In the genomic region with DNA sequence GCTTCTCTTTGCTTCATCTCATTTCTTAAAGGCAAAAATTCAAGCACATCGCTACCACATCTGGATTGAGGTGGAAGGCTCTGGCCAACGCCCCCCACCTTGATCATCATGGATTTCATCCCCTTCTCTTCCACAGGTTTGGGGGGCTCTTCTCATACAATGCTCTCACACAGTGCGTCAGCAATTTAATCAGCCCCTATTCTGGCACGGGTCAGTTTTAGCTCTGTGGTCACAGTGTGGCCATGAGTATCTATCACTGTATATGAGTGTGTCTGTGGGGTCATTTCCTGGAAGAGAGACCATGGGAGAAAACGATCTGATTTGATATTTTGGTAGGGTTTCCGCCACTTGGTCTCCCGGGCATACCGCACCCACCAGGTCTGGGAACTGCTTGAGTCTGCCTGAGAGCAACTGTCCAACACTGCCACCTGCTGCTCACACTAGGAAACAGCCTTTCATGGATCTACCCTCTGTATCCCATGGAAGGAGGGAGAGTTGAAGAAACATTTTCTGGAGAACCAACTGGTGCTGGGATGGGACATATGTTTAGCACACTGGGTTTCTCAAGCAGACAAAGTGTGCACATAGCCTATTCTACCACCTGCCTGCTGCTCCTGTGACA, we compare ENCODE assay signal across 8 mouse cellular contexts. TPM values are rescaled to one million over a fixed set of nuclear protein-coding genes. Genes with fewer than 3 reads are reported as not detected.
DNase-seq lines count a peak whose midpoint lies in the region; ATAC-seq and TF ChIP-seq lines count a peak whose summit lies in the region.

No protein-coding gene starts in this region.

- no peaks in the 10 kb centered on the region for H3K4me1 ChIP-seq in ES-Bruce4 (ENCODE audit: control insufficient read depth, insufficient read depth, low read length)
- no peaks in the 10 kb centered on the region for H3K4me1 ChIP-seq in forebrain, embryonic 11.5 days (replicated peaks; ENCODE audit: control insufficient read depth, insufficient read depth, low read length)
- no peaks in the 10 kb centered on the region; the same call in 1 of the 2 replicates for H3K4me1 ChIP-seq in lung, embryonic 16.5 days (replicated peaks; ENCODE audit: control insufficient read depth, insufficient read depth, low read length)

- WGBS in forebrain, embryonic 11.5 days = 56% methylated on average over 8 of the region's 8 CpGs
- WGBS in lung, embryonic 16.5 days = 37% methylated on average over 8 of the region's 8 CpGs

- no peak for TF ChIP-seq POLR2A in ES-Bruce4 (IDR thresholded peaks at IDR 0.05; ENCODE audit: insufficient read depth, low read length)

- peak; percentile 16 for DNase-seq in c-Kit-negative CD71-positive TER-119-positive erythroid progenitor cells, embryonic 14.5 days (ENCODE audit: low read depth, low spot score)
- DNase-seq in forebrain, embryonic 11.5 days (ENCODE audit: low spot score) = peak; percentile 90
- peak; percentile 84 to 86 for DNase-seq in heart, postnatal 36 days
- DNase-seq in layer of hippocampus, adult 18-20 months (ENCODE audit: low spot score in 2 of 2) = peak; percentile 81 to 95
- peak; percentile 81 for DNase-seq in ovary, postnatal 36 days (ENCODE audit: low spot score)
- DNase-seq in thymus, postnatal 10 days (ENCODE audit: low spot score in 2 of 2) = peak; percentile 13 to 65

- TF ChIP-seq CTCF in ES-Bruce4 (IDR thresholded peaks at IDR 0.05; ENCODE audit: low read depth, low read length) = peak; percentile 94

- H3K9ac ChIP-seq in ES-Bruce4 (ENCODE audit: low read depth, poor library complexity, severe bottlenecking) = no peak overlapping the region
- no peak overlapping the region for H3K9ac ChIP-seq in forebrain, embryonic 11.5 days (ENCODE audit: low read length)
- no peak overlapping the region for H3K9ac ChIP-seq in lung, embryonic 16.5 days (ENCODE audit: low read length)

- no peaks in the 10 kb centered on the region for H3K36me3 ChIP-seq in ES-Bruce4 (ENCODE audit: control insufficient read depth, insufficient read depth, low read length, poor library complexity, severe bottlenecking)
- H3K36me3 ChIP-seq in forebrain, embryonic 11.5 days (ENCODE audit: control insufficient read depth, insufficient read depth, low read length) = no peaks in the 10 kb centered on the region
- H3K36me3 ChIP-seq in lung, embryonic 16.5 days (ENCODE audit: control insufficient read depth, insufficient read depth, low read length) = no peaks in the 10 kb centered on the region

- H3K9me3 ChIP-seq in ES-Bruce4 (replicated peaks; ENCODE audit: control insufficient read depth, insufficient read depth, low read length, poor library complexity, severe bottlenecking) = no peaks in the 10 kb centered on the region
- H3K9me3 ChIP-seq in forebrain, embryonic 11.5 days (ENCODE audit: control insufficient read depth, low read length) = no peaks in the 10 kb centered on the region
- no peaks in the 10 kb centered on the region for H3K9me3 ChIP-seq in lung, embryonic 16.5 days (ENCODE audit: control insufficient read depth, low read length)

- H3K4me2 ChIP-seq in forebrain, embryonic 11.5 days (ENCODE audit: low read depth, low read length, severe bottlenecking) = no peak overlapping the region
- no peak overlapping the region for H3K4me2 ChIP-seq in lung, embryonic 16.5 days (ENCODE audit: low read depth, low read length)

- H3K4me3 ChIP-seq in ES-Bruce4 (ENCODE audit: low read depth, low read length) = no peak overlapping the region
- H3K4me3 ChIP-seq in forebrain, embryonic 11.5 days (ENCODE audit: low read depth, low read length) = no peak overlapping the region
- H3K4me3 ChIP-seq in lung, embryonic 16.5 days (ENCODE audit: low read length) = no peak overlapping the region

- TF ChIP-seq EP300 in ES-Bruce4 (IDR thresholded peaks at IDR 0.05; ENCODE audit: insufficient read depth, low read depth, low read length) = no peak

- peak; percentile 77; the same call in 1 of the 2 replicates for ATAC-seq in forebrain, embryonic 11.5 days (replicated peaks; ENCODE audit: low FRiP score)
- peak; percentile 85 for ATAC-seq in lung, embryonic 16.5 days (ENCODE audit: low read depth)

- intact Hi-C loops in heart, postnatal 36 days (cut with DNase I) = loop anchor here (1.0 kb wide), 2 partner anchors 107 to 147 kb away; no protein-coding TSS in a partner anchor

- H3K27ac ChIP-seq in ES-Bruce4 (ENCODE audit: insufficient read depth, low read length) = no peak overlapping the region
- H3K27ac ChIP-seq in forebrain, embryonic 11.5 days (ENCODE audit: low read depth, low read length) = no peak overlapping the region
- no peak overlapping the region for H3K27ac ChIP-seq in lung, embryonic 16.5 days (ENCODE audit: low read length)

- no peaks in the 10 kb centered on the region for H3K27me3 ChIP-seq in ES-Bruce4 (ENCODE audit: control insufficient read depth, insufficient read depth, low read length, poor library complexity, severe bottlenecking)
- H3K27me3 ChIP-seq in forebrain, embryonic 11.5 days (ENCODE audit: control insufficient read depth, insufficient read depth, low read length) = no peaks in the 10 kb centered on the region
- no peaks in the 10 kb centered on the region for H3K27me3 ChIP-seq in lung, embryonic 16.5 days (ENCODE audit: control insufficient read depth, insufficient read depth, low read depth, low read length)

RNA-seq across cellular contexts. Expression of a gene that starts 21.1 kb away (rescaled TPM):
- 6.8 and 11.0 TPM in 2 replicates for polyA plus RNA-seq in ES-Bruce4 (2011; ENCODE audit: insufficient read depth, insufficient read length, low read depth, missing spikeins)
- polyA plus RNA-seq in forebrain, embryonic 11.5 days (2014; fragmentation: Nextera tagmentation; extraction: Ambion mirVana) = 8.1 and 9.2 TPM in 2 replicates
- total RNA-seq in heart, postnatal 36 days (2021) = 10 to 100 TPM; 19.5 to 22.2 TPM
- 1 to 10 TPM in 1 of 2 experiments, under 1 TPM in 1; 0.79 to 1.2 TPM for total RNA-seq in layer of hippocampus, adult 18-20 months (2021)
- 14.4 and 15.8 TPM in 2 replicates for polyA plus RNA-seq in lung, embryonic 16.5 days (2015; fragmentation: Nextera tagmentation; extraction: Ambion mirVana)

RNA-seq across cellular contexts. Expression of a gene that starts 29.3 kb away (rescaled TPM):
- polyA plus RNA-seq in ES-Bruce4 (2011; ENCODE audit: insufficient read depth, insufficient read length, low read depth, missing spikeins) = 1.1 and 1.4 TPM in 2 replicates
- 0.73 and 0.85 TPM in 2 replicates for polyA plus RNA-seq in forebrain, embryonic 11.5 days (2014; fragmentation: Nextera tagmentation; extraction: Ambion mirVana)
- 10 to 100 TPM; 39.2 to 51.7 TPM for total RNA-seq in heart, postnatal 36 days (2021)
- total RNA-seq in layer of hippocampus, adult 18-20 months (2021) = 100 to 1,000 TPM; 112 to 119 TPM
- polyA plus RNA-seq in lung, embryonic 16.5 days (2015; fragmentation: Nextera tagmentation; extraction: Ambion mirVana) = 0.45 and 0.65 TPM in 2 replicates

Comparison
In these comparisons a context has a peak if more than half of its experiments do, and no peak if none do; other contexts are left out.
1. DNase-seq: peak in every context shown above with its lines; median percentile 90 in forebrain, embryonic 11.5 days; 88 in layer of hippocampus, adult 18-20 months; 85 in heart, postnatal 36 days; 81 in ovary, postnatal 36 days; 39 in thymus, postnatal 10 days; 16 in c-Kit-negative CD71-positive TER-119-positive erythroid progenitor cells, embryonic 14.5 days.